Mouse (Mus musculus): ENCODE measurements at regions not wholly inside any gene's neighbourhood (a gene's known extent, or its start where the extent isn't known, plus 50 kb on each side); places are given as distances from the start of the nearest gene placed in this dataset.

- no peak for TF ChIP-seq CTCF (IDR thresholded peaks at IDR 0.05; ENCODE audit: low read depth, low read length)
- TF ChIP-seq GATA1 (IDR thresholded peaks at IDR 0.05; ENCODE audit: borderline replicate concordance, low read length), result no peak
- no peak for TF ChIP-seq TAL1 (conservative IDR thresholded peaks at IDR 0.05; ENCODE audit: low read depth, low read length)
Observed at GRCm38 (mm10) chr4:31697769-31698505, 266.0 kb upstream of the Map3k7 start.
